Mouse (Mus musculus) kidney, postnatal 14 days (tissue): Measurements from ENCODE around the gene Josd2.

Source experiments
- DNase-seq: peaks from one replicate; pipeline ENCODE4 v3.0.0; 2022; ENCODE audit warnings: mixed read lengths

The Josd2 gene

GRCm38 (mm10) chr7:44507491-44507890 is 39.7 kb downstream of the Josd2 start:
- DNase-seq, result no peak

GRCm38 (mm10) chr7:44519240-44519913 is 51.6 kb downstream of the Josd2 start:
- no peak for DNase-seq

GRCm38 (mm10) chr7:44520990-44521389 is 53.2 kb downstream of the Josd2 start:
- no peak for DNase-seq
